Mouse (Mus musculus) macrophage (primary cell): ENCODE results near the gene Slc25a30. TPM values are rescaled to one million over a fixed set of nuclear protein-coding genes. Genes with fewer than 3 reads are reported as not detected.
"Not testable (repeated sequence)": the region's sequence is repeated elsewhere in the genome, so short reads cannot be mapped to it uniquely, and the experiment has no call there.

ENCODE experiments used
- H3K27ac ChIP-seq: fragments of 350-480 bp; formaldehyde crosslinking; 2 replicates; pipeline ENCODE4 v1.9.0; 2021
- H3K36me3 ChIP-seq: fragments of 350-480 bp; formaldehyde crosslinking; 2 replicates; pipeline ENCODE4 v1.9.0; 2021; ENCODE audit errors: inconsistent target
- H3K4me3 ChIP-seq: fragments of 350-480 bp; formaldehyde crosslinking; 2 replicates; pipeline ENCODE4 v1.9.0; 2021; ENCODE audit errors: inconsistent target
- H3K79me2 ChIP-seq: fragments of 350-480 bp; formaldehyde crosslinking; 2 replicates; pipeline ENCODE4 v1.9.0; 2021; ENCODE audit errors: inconsistent target
- WGBS: methylation state at CpG from one replicate; pipeline ENCODE4 v1.1.7; 2026; ENCODE audit warnings: inconsistent platforms; ENCODE audit not compliant: missing documents; 5-methylcytosine and 5-hydroxymethylcytosine counted together
- polyA plus RNA-seq: library from polyadenylated mRNA; stranded (reverse); fragments of 250-400 nt; gene quantifications from 3 replicates; pipeline ENCODE4 v1.2.4, GENCODE M21; 2018; ENCODE audit warnings: inconsistent platforms
- total RNA-seq, 78 experiments: library from RNA; depleted of rRNA; stranded (reverse); fragments of 250-400 nt; gene quantifications; 1 replicate in 9 of 78; 2 replicates in 24 of 78; 3 replicates in 43 of 78; 4 replicates in 2 of 78; pipeline ENCODE4 v1.2.4; 2018; ENCODE audit warnings: inconsistent platforms in 56 of 78

Slc25a30 gene
- total RNA-seq (2018; cell fraction: chromatin; rRNA removed): 10 to 100 TPM in 23 of 26 experiments, 1 to 10 TPM in 3; 6.5 to 37.6 (median 19.2) TPM
- total RNA-seq (2018; cell fraction: cytosol; rRNA removed): 10 to 100 TPM; 15.4 to 30.0 (median 23.9) TPM
- total RNA-seq (2018; cell fraction: nucleus; rRNA removed): 10 to 100 TPM in 25 of 26 experiments, 1 to 10 TPM in 1; 9.7 to 37.7 (median 17.6) TPM
- polyA plus RNA-seq: 14.1 to 23.1 TPM (median 23.0 TPM) in 3 replicates

DNA sequence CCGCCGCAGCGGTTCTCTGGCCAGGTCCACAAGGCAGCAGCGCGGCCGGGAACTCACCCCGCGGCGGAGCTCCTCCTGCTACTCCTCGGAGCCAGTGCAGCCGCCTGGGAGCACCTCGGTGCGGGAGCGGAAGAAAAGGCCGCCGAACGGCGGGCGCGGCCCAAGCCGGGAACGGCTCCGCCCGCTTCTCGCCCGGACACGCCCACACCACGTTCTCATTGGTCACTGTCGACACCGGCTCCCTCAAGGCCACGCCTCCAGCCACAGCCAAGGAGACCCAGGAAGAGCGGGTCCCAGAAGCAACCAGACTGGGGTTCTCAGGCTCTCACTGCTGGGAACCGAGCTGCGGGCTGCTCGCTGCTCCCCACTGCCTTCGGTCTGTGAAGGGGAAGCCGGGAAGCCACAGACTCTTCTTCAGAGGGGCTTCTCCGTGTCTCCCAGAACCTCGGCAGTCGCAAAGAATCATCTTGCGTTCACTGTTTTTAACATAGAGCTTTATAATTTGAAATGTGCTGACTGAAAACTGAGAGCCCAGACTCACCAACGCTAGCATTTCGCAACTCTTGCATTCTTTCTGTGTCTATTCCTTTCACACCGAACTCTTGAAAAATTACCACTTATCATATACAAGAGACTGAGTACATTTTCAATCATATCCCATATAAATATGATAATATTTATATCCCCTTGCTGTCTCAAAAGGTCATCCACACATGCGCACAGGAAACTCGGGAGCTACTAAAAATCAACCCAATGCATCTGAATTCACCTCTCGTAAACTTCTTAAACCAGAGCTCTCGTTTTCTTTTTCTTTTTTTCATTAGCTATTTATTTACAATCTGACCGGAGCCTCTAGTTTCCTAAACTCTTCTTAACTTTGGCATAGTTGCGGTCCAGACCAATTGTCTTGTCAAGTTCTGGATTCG lies at the start of gene Slc25a30:
Gene Slc25a30 (minus strand): TSS at position 170 of the 926 bp plus-strand sequence.
- Histone ChIP-seq H3K4me3 (peak within 1 kb of the TSS; percentile 69), H3K79me2 (peaks cover 41% of the 10 kb centered on the region), H3K27ac (peak within 1 kb of the TSS; percentile 65), H3K36me3 (no peaks in the 10 kb centered on the region; the same call in 1 of the 2 replicates)
- 7% methylated on average over 41 of the region's 51 CpGs for WGBS

DNA sequence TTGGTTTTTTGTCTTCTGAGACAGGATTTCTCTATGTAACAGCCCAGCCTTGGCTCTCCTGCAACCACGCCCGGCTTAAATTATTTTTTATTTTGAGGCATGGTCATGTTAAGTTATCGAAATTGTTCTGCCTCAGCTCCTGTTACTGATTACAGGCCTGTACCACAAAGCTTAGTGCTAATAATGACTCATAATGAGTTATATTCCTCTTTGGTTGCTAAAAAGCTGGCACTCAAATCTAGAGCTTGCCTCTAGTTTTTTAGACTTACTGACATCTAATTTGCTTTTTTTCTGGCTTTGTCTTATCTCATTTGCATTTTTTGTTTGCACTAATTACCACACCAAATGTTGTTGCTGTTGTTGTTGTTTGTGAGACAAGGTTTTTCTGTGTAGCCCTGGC lies 49.7 kb upstream of the Slc25a30 start:
- H3K4me3 ChIP-seq: no peak overlapping the region
- H3K27ac ChIP-seq: peak overlapping the region; percentile 96
- H3K79me2 ChIP-seq: no peaks in the 10 kb centered on the region
- 60% methylated on average over 3 of the region's 3 CpGs for WGBS
- H3K36me3 ChIP-seq: no peaks in the 10 kb centered on the region

DNA sequence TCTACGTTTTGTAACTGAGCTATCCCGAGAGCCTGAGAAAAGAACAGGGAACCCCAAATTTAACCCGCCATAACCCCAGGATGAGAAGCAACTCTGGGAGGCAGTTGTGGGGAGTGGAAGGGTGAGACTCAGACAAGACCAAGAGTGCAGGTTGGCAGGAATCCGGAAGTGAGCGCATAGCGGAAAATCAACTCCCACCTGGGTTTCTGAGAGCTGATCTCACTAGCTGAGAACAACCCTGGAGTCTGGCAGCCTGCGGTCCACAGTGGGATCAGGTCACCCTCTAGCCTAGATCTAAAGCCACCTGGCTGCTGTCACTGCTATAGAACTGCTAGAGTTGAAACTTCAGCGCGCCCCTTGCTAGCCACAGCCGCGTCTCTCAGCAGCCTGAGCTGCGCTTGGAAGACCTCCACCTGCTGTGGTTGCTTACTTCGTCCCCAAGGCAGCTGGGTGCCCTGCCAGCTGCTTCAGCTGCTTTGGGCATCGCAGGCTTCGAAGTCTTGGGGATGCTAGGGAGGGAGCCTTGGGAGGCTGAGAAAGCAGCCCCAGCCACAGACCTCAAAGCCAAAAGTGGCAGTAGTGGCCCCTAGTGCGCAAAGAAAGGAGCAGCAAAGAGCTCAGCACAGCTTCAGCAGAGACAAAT lies 48.0 kb upstream of the Slc25a30 start:
- 0% methylated on average over 16 of the region's 16 CpGs for WGBS

DNA sequence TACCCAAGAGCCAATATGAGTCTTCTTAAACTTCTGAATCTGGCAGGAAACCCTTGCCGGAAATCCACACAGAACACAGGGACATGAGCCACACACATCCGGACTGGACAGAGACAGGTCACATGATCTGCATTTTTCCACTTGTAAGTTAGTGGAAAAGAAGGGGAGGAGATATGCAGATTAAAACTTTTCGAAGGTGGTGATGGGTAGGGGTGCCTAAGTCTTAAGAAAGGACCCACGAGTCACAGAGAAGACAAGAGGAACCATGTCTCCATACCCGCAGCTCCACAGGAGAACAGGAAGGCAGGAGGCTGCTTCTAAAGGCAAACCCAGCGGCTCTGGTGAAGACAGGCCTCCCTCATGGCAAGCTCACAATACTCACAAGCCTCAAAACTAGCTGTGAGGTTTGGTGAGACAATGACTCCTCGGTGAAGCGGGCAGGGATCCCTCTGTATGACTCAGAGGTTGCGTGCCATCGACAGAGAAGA lies 47.5 kb upstream of the Slc25a30 start:
- under 1% methylated on average over 10 of the region's 10 CpGs for WGBS
- Histone ChIP-seq H3K27ac (peak overlapping the region; percentile 96), H3K4me3 (peak overlapping the region; percentile 54), H3K36me3 (no peaks in the 10 kb centered on the region), H3K79me2 (no peaks in the 10 kb centered on the region)

More for the DNA sequence above, 48.0 kb upstream of the Slc25a30 start:
- peak overlapping the region; percentile 54 for H3K4me3 ChIP-seq
- no peaks in the 10 kb centered on the region for H3K36me3 ChIP-seq
- H3K79me2 ChIP-seq: no peaks in the 10 kb centered on the region
- H3K27ac ChIP-seq: peak overlapping the region; percentile 96

- WGBS: 4% methylated on average over 8 of the region's 12 CpGs
- peak overlapping the region; percentile 96 for H3K27ac ChIP-seq
Observed at GRCm38 (mm10) chr14:75833546-75834250, 46.9 kb upstream of the Slc25a30 start.

GRCm38 (mm10) chr14:75832982-75833381 lies 46.1 kb upstream of the Slc25a30 start:
- Histone ChIP-seq H3K36me3 (no peaks in the 10 kb centered on the region), H3K79me2 (no peaks in the 10 kb centered on the region), H3K4me3 (peak overlapping the region; percentile 54; the same call in 1 of the 2 replicates), H3K27ac (peak overlapping the region; percentile 96)
- 64% methylated on average over 4 of the region's 4 CpGs for WGBS

More at GRCm38 (mm10) chr14:75833546-75834250, 46.9 kb upstream of the Slc25a30 start:
- no peaks in the 10 kb centered on the region for H3K36me3 ChIP-seq
- peak overlapping the region; percentile 54 for H3K4me3 ChIP-seq
- no peaks in the 10 kb centered on the region for H3K79me2 ChIP-seq

- WGBS: 50% methylated on average over 2 of the region's 2 CpGs
- no peak overlapping the region for H3K4me3 ChIP-seq
- no peaks in the 10 kb centered on the region for H3K79me2 ChIP-seq
- H3K27ac ChIP-seq: 0 out of 2 replicates have a peak overlapping the region, but pooled peaks have one; percentile 96
- no peaks in the 10 kb centered on the region for H3K36me3 ChIP-seq
Observed at GRCm38 (mm10) chr14:75832031-75832430, 45.2 kb upstream of the Slc25a30 start.

DNA sequence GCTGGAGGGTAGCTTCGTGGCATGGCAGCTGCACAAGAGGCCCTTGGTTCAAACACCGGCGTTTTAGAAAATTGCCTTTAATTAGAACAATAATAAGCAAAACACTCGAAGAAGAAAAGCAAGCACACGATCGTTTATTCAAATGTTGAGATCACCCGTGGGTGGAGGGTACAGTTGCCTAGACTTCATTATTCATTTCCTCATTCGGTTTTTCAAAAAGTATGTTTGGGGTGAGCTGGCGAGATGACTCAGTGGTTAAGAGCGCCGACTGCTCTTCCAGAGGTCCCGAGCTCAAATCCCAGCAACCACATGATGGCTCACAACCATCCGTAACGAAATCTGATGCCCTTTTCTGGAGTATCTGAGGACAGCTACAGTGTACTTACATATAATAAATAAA lies 43.0 kb upstream of the Slc25a30 start:
- not testable (repeated sequence) for H3K36me3 ChIP-seq, H3K4me3 ChIP-seq, H3K79me2 ChIP-seq
- WGBS: 29% methylated on average over 13 of the region's 14 CpGs
- H3K27ac ChIP-seq: peak overlapping the region; percentile 76

GRCm38 (mm10) chr14:75828866-75829806 lies 42.3 kb upstream of the Slc25a30 start:
- no peaks in the 10 kb centered on the region for H3K36me3 ChIP-seq
- H3K79me2 ChIP-seq: no peaks in the 10 kb centered on the region
- 8% methylated on average over 32 of the region's 32 CpGs for WGBS
- peak overlapping the region; percentile 76 for H3K27ac ChIP-seq
- peak overlapping the region; percentile 32 for H3K4me3 ChIP-seq

GRCm38 (mm10) chr14:75828221-75828620 lies 41.4 kb upstream of the Slc25a30 start:
- no peak overlapping the region for H3K4me3 ChIP-seq
- H3K27ac ChIP-seq: no peak overlapping the region
- no peaks in the 10 kb centered on the region for H3K36me3 ChIP-seq
- no peaks in the 10 kb centered on the region for H3K79me2 ChIP-seq
- WGBS: 92% methylated on average over 11 of the region's 11 CpGs

DNA sequence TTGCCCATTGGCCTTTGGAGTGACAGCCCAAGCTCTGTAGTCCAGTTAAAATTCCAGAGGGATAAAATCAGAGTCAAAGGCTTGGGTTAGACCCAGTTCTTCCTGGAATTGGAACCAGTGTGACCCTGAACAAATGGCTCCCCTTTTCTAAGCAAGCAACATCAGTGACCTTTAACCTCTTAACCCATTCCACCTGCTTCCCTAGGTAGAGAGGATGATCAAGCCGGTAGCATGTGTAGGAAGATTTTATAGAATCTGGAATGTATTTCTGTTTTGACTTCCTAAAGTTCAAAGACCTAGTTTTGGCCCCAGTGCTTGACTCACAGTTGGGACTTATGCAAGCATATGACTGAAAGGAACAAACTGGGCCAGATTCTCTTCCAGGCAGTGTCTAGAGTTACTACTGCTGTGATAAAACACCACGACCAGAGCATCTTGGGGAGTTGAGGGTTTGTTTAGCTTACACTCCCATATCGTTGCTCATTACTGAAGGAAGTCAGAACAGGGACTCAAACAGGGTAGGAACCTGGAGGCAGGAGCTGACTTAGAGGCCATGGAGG lies 40.1 kb upstream of the Slc25a30 start:
- WGBS: 73% methylated on average over 3 of the region's 3 CpGs
- no peaks in the 10 kb centered on the region for H3K36me3 ChIP-seq
- no peak overlapping the region for H3K27ac ChIP-seq
- H3K4me3 ChIP-seq: no peak overlapping the region
- H3K79me2 ChIP-seq: no peaks in the 10 kb centered on the region

DNA sequence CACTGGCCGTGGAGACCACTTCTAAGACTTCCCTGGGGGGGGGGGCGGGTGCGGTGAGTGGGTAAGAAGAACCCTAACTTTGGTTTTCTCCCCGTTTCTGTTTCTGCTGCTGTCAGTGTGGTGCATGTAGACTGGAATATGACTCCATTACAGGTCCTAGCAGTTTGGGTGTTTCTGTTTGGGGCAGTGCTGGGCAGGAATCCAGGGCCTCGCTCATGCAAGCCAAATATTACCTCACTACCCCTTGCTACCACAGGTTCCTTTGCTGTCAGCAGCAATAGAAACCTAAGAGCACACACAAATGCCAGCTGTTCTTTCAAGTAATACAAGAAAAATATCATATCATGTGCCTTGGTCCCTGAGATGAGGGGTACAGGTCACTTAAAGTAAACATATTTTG lies 33.2 kb upstream of the Slc25a30 start:
- Histone ChIP-seq H3K36me3 (no peaks in the 10 kb centered on the region), H3K4me3 (no peak overlapping the region), H3K27ac (no peak overlapping the region), H3K79me2 (no peaks in the 10 kb centered on the region)
- WGBS: 66% methylated on average over 5 of the region's 5 CpGs

DNA sequence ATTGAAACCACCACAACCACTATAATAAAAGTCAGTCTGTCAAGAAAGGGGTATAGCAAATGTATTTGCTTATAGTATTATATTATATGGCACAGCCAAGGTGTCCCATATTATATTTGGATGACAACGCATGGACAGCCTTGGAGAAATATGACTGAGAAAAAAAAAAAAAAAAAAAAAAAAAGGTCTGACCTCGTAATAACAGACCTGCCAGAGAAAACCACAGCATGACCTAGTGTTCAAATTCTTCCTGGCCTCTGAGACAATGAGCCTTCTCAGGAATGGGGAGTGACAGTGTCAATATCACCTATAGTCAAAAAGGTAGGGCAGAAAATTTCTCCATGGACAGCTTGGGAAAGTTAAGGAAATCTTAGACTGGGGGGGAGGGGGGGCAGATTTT lies 32.5 kb upstream of the Slc25a30 start:
- H3K36me3 ChIP-seq: no peaks in the 10 kb centered on the region
- H3K27ac ChIP-seq: no peak overlapping the region
- H3K79me2 ChIP-seq: no peaks in the 10 kb centered on the region
- 75% methylated on average over 2 of the region's 2 CpGs for WGBS
- H3K4me3 ChIP-seq: no peak overlapping the region
